ENCODE assay signal across 12 mouse cellular contexts in genomic region chr2:56109531-56109930, GRCm38 (mm10).
A peak's percentile ranks its signal among the peaks of the same experiment; 100 is the strongest.
DNase-seq lines count a peak whose midpoint lies in the region; ATAC-seq and TF ChIP-seq lines count a peak whose summit lies in the region.
"Had no signal": no experiment of that assay in that cellular context is flagged by ENCODE, and none has a peak within 500 bp of the region (broad histone marks: within the 10 kb centered on the region; RNA-seq: fewer than 3 reads in every experiment).

No protein-coding gene starts in this region.

- DNase-seq in cerebellum, adult 2 months, result peak in 1 of 2 experiments; percentile 5
- no peak for DNase-seq in cerebellum, adult 9-11 months
- DNase-seq in layer of hippocampus, adult 2 months (ENCODE audit: low spot score in 2 of 2), result peak; percentile 11 to 13
- DNase-seq in layer of hippocampus, adult 11-12 months (ENCODE audit: low spot score), result no peak
- DNase-seq in MEL-GATA-1-ER (ENCODE audit: extremely low read depth, low read depth), result peak; percentile 24
- DNase-seq in forebrain, postnatal 0 days, result peak; percentile 79
- DNase-seq in gastrocnemius, postnatal 25 days, result no peak
- DNase-seq: B cell, adult 2 months; kidney, adult 2 months had no signal

- H3K27me3 ChIP-seq in cerebellum, adult 2 months (ENCODE audit: control insufficient read depth, insufficient read depth, low read length), result no peaks in the 10 kb centered on the region
- H3K27me3 ChIP-seq in forebrain, postnatal 0 days (ENCODE audit: insufficient read depth, low read length), result no peaks in the 10 kb centered on the region
- H3K27me3 ChIP-seq: stomach, embryonic 15.5 days had no signal

- H3K4me2 ChIP-seq in forebrain, postnatal 0 days (ENCODE audit: low read depth), result peak overlapping the region; percentile 15; the same call in 1 of the 2 replicates
- H3K4me2 ChIP-seq: stomach, embryonic 15.5 days had no signal

- H3K4me1 ChIP-seq in cerebellum, adult 2 months (ENCODE audit: control insufficient read depth, insufficient read depth, low read length), result no peaks in the 10 kb centered on the region
- H3K4me1 ChIP-seq in forebrain, postnatal 0 days (ENCODE audit: insufficient read depth), result no peaks in the 10 kb centered on the region
- H3K4me1 ChIP-seq: stomach, embryonic 15.5 days had no signal

- no peak for TF ChIP-seq POLR2A in cerebellum, adult 2 months (IDR thresholded peaks at IDR 0.05; ENCODE audit: borderline replicate concordance, insufficient read depth, low read length)

- TF ChIP-seq CTCF in cerebellum, adult 2 months (IDR thresholded peaks at IDR 0.05; ENCODE audit: borderline replicate concordance, insufficient read depth, low read depth, low read length), result peak; percentile 3; the same call in 1 of the 2 replicates
- TF ChIP-seq CTCF in layer of hippocampus, adult 2 months (conservative IDR thresholded peaks at IDR 0.05), result peak; percentile 75
- peak; percentile 67 for TF ChIP-seq CTCF in forebrain, postnatal 0 days (IDR thresholded peaks at IDR 0.05; ENCODE audit: low read depth)

- H3K9me3 ChIP-seq in forebrain, postnatal 0 days (ENCODE audit: low read length), result no peaks in the 10 kb centered on the region
- H3K9me3 ChIP-seq: stomach, embryonic 15.5 days had no signal

- no peak overlapping the region for H3K9ac ChIP-seq in forebrain, postnatal 0 days
- H3K9ac ChIP-seq: stomach, embryonic 15.5 days had no signal

- H3K27ac ChIP-seq in cerebellum, adult 2 months (ENCODE audit: insufficient read depth, low read length), result no peak overlapping the region
- H3K27ac ChIP-seq in layer of hippocampus, adult 2 months, result no peak overlapping the region
- no peak overlapping the region for H3K27ac ChIP-seq in forebrain, postnatal 0 days (ENCODE audit: low read depth, low read length)
- H3K27ac ChIP-seq: macrophage; stomach, embryonic 15.5 days had no signal

- peak; percentile 53; the same call in 1 of the 2 replicates for ATAC-seq in forebrain, postnatal 0 days
- ATAC-seq in erythroid progenitor cell, adult 5-6 weeks (replicated peaks; ENCODE audit: low FRiP score, poor library complexity, severe bottlenecking), result no peak

- no peak overlapping the region for H3K4me3 ChIP-seq in cerebellum, adult 2 months (replicated peaks; ENCODE audit: insufficient read depth, low read depth, low read length)
- no peak overlapping the region; the same call in 1 of the 2 replicates for H3K4me3 ChIP-seq in layer of hippocampus, adult 2 months
- H3K4me3 ChIP-seq in forebrain, postnatal 0 days (ENCODE audit: low read depth, low read length), result no peak overlapping the region
- H3K4me3 ChIP-seq: stomach, embryonic 15.5 days had no signal

- no peaks in the 10 kb centered on the region for H3K36me3 ChIP-seq in forebrain, postnatal 0 days (ENCODE audit: insufficient read depth)
- H3K36me3 ChIP-seq: stomach, embryonic 15.5 days had no signal

- WGBS in cerebellum, adult 2 months, result 20% methylated on average over 3 of the region's 3 CpGs
- 30% methylated on average over 3 of the region's 3 CpGs for WGBS in forebrain, postnatal 0 days

Comparison
In these comparisons a context has a peak if more than half of its experiments do, and no peak if none do; other contexts are left out.
1. DNase-seq: peak in layer of hippocampus, adult 2 months (2 of 2), MEL-GATA-1-ER (single experiment) and forebrain, postnatal 0 days (single experiment); none in cerebellum, adult 9-11 months (single experiment), layer of hippocampus, adult 11-12 months (single experiment) and gastrocnemius, postnatal 25 days (single experiment).
2. CTCF ChIP-seq: peak in every context shown above with its lines; median percentile 75 in layer of hippocampus, adult 2 months; 67 in forebrain, postnatal 0 days; 3 in cerebellum, adult 2 months.